Mouse (Mus musculus) midbrain, embryonic 14.5 days (tissue): Measurements from ENCODE around the gene Ltb. TPM values are rescaled to one million over a fixed set of nuclear protein-coding genes. Genes with fewer than 3 reads are reported as not detected.
"Not testable (repeated sequence)": the region's sequence is repeated elsewhere in the genome, so short reads cannot be mapped to it uniquely, and the experiment has no call there.

ENCODE experiments used
- ATAC-seq: fragments of 200-750 bp; cut with Nextera tagmentation; 2 replicates; pipeline ENCODE4 v1.8.0; 2017; ENCODE audit warnings: moderate number of reproducible peaks, moderate library complexity; ENCODE audit not compliant: low FRiP score, low TSS enrichment
- DNase-seq: peaks from one replicate; pipeline ENCODE4 v3.0.0-alpha.2; 2015
- H3K27ac ChIP-seq: fragments of 300-500 bp; sonication (generic); replicated peaks from 2 replicates; pipeline ENCODE4 v1.5.1; 2014; ENCODE audit warnings: mild to moderate bottlenecking, low read depth, low read length, moderate library complexity
- H3K27me3 ChIP-seq: fragments of 300-500 bp; sonication (generic); 2 replicates; pipeline ENCODE4 v1.6.1; 2014; ENCODE audit warnings: low read length, control low read depth, mixed read lengths; ENCODE audit not compliant: control insufficient read depth, insufficient read depth
- H3K36me3 ChIP-seq: fragments of 300-500 bp; sonication (generic); 2 replicates; pipeline ENCODE4 v1.6.1; 2014; ENCODE audit warnings: low read length, control low read depth; ENCODE audit not compliant: control insufficient read depth, insufficient read depth
- H3K4me1 ChIP-seq: fragments of 300-500 bp; sonication (generic); 2 replicates; pipeline ENCODE4 v1.6.1; 2014; ENCODE audit warnings: mild to moderate bottlenecking, antibody characterized with exemption, low read length, control low read depth; ENCODE audit not compliant: control insufficient read depth, insufficient read depth
- H3K4me2 ChIP-seq: fragments of 300-500 bp; sonication (generic); 2 replicates; pipeline ENCODE4 v1.6.1; 2014; ENCODE audit warnings: mild to moderate bottlenecking, low read length, moderate library complexity
- H3K4me3 ChIP-seq: fragments of 300-500 bp; sonication (generic); replicated peaks from 2 replicates; pipeline ENCODE4 v1.5.1; 2014; ENCODE audit warnings: low read depth, low read length
- H3K9ac ChIP-seq: fragments of 300-500 bp; sonication (generic); replicated peaks from 2 replicates; pipeline ENCODE4 v1.6.1; 2014; ENCODE audit warnings: mild to moderate bottlenecking, low read length, moderate library complexity
- H3K9me3 ChIP-seq: fragments of 300-500 bp; sonication (generic); 2 replicates; pipeline ENCODE4 v1.6.1; 2016; ENCODE audit warnings: low read length, control low read depth, mixed read lengths; ENCODE audit not compliant: control insufficient read depth
- WGBS: fragments of 180-500 bp; shearing (Covaris S2); extraction: QIAGEN DNeasy Blood & Tissue Kit; methylation state at CpG from one replicate; pipeline ENCODE4 v1.1.7; 2014; 5-methylcytosine and 5-hydroxymethylcytosine counted together
- polyA plus RNA-seq: library from polyadenylated mRNA; unstranded; fragments of >200 nt; fragmentation: Nextera tagmentation; extraction: Ambion mirVana; gene quantifications from 2 replicates; pipeline ENCODE4 v1.2.1, GENCODE M21; 2014

Gene Ltb
- polyA plus RNA-seq, 1 experiment from 2014 or later: 0.74 TPM

DNA sequence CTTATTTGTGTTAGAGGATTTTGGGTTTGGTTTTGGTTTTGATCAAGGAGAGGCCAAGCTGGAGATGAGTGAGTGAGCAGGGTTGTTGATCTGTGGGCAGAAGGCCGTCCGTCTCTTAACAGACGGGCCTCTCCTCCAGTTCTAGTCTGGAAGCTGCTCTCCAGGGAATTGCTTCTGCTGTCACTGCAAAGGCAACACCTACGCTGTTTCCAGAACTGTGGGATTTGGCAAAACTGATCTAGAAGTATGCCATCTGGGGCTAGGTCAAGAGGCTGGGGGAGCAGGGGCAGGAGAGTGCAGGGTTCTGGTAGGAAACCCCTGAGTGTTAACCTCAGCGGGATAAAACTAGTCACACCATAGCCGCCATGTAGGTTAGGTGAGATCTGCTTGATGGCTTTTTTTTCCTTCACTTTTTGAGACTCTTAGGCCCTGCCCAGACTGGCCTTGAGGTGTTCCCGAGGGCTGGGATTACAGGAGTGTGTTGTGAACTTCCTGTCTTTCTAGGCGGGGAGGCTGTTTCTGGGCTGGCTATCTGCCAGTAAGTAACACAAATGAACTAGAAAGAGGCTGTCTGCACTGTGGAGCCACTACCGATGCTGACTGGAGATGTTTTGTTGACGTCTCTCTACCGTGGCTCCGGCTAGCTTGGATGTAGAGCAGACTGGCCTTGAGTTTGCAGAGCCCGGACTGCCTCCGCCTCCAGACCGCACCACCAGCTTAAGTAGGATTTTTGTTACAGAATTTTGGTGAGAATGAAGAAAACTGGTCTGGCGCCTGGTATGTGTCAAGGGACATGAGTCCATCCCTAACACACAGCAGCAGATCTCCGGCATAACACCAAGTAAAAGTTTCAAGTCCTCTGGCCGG lies 39.1 kb downstream of the Ltb start, which contains the start of gene Atp6v1g2:
Gene Atp6v1g2, plus strand, starts transcription at position 547 of the 867 bp plus-strand sequence.
- Histone ChIP-seq H3K27me3 (no peaks in the 10 kb centered on the region), H3K27ac (no peak within 1 kb of the TSS), H3K4me3 (peak within 1 kb of the TSS; percentile 52; the same call in 1 of the 2 replicates), H3K9ac (no peak within 1 kb of the TSS), H3K4me2 (peak within 1 kb of the TSS; percentile 91), H3K4me1 (peaks cover 14% of the 10 kb centered on the region; the same call in 1 of the 2 replicates), H3K9me3 (no peaks in the 10 kb centered on the region), H3K36me3 (peaks cover 34% of the 10 kb centered on the region)
- no peak for DNase-seq
- WGBS: 84% methylated on average over 18 of the region's 18 CpGs
- no peak for ATAC-seq

DNA sequence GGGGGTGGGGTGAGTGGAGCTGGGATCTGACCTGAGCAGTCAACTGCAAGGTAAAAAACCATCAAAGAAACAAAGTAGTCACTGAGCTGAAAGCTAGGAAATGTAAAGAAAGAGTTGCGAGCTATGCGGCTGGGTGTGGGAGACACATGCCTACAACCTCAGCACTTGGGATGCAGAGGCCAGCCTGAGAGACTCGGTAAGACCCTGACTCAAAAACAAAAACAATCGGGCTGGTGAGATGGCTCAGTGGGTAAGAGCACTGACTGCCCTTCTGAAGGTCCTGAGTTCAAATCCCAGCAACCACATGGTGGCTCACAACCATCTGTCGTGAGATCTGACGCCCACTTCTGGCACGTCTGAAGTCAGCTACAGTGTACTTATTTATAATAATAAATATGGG lies 39.9 kb downstream of the Ltb start:
- peak overlapping the region; percentile 52; the same call in 1 of the 2 replicates for H3K4me3 ChIP-seq
- WGBS: 89% methylated on average over 7 of the region's 7 CpGs
- not testable (repeated sequence) for H3K27ac ChIP-seq, ATAC-seq, H3K9me3 ChIP-seq, H3K9ac ChIP-seq, H3K27me3 ChIP-seq, DNase-seq
- H3K36me3 ChIP-seq: peaks cover 27% of the 10 kb centered on the region
- peak overlapping the region; percentile 91 for H3K4me2 ChIP-seq
- H3K4me1 ChIP-seq: peaks cover 14% of the 10 kb centered on the region; the same call in 1 of the 2 replicates

GRCm38 (mm10) chr17:35234903-35235302 lies 40.7 kb downstream of the Ltb start:
- WGBS: 6% methylated on average over 31 of the region's 31 CpGs
- Histone ChIP-seq H3K4me1 (peaks cover 14% of the 10 kb centered on the region; the same call in 1 of the 2 replicates), H3K9ac (peak overlapping the region; percentile 74), H3K4me3 (peak overlapping the region; percentile 52), H3K36me3 (peaks cover 18% of the 10 kb centered on the region), H3K4me2 (peak overlapping the region; percentile 91), H3K27me3 (no peaks in the 10 kb centered on the region), H3K27ac (peak overlapping the region; percentile 88), H3K9me3 (no peaks in the 10 kb centered on the region)
- no peak for ATAC-seq
- peak; percentile 43 for DNase-seq

GRCm38 (mm10) chr17:35235614-35236389 lies 41.6 kb downstream of the Ltb start, which contains the start of gene Nfkbil1:
TSS of gene Nfkbil1 (minus strand) at chr17:35235792.
- DNase-seq (peak; percentile 96), ATAC-seq (peak; percentile 77)
- Histone ChIP-seq H3K27me3 (no peaks in the 10 kb centered on the region), H3K4me1 (peaks cover 20% of the 10 kb centered on the region), H3K9me3 (no peaks in the 10 kb centered on the region), H3K27ac (peak within 1 kb of the TSS; percentile 88), H3K4me2 (peak within 1 kb of the TSS; percentile 91), H3K36me3 (peaks cover 13% of the 10 kb centered on the region), H3K4me3 (peak within 1 kb of the TSS; percentile 52), H3K9ac (peak within 1 kb of the TSS; percentile 74)
- under 1% methylated on average over 35 of the region's 35 CpGs for WGBS

GRCm38 (mm10) chr17:35236390-35236746 lies 42.1 kb downstream of the Ltb start:
- ATAC-seq (peak; percentile 76), DNase-seq (peak; percentile 96)
- Histone ChIP-seq H3K9me3 (no peaks in the 10 kb centered on the region), H3K36me3 (peaks cover 7% of the 10 kb centered on the region; the same call in 1 of the 2 replicates), H3K27ac (peak overlapping the region; percentile 88), H3K27me3 (no peaks in the 10 kb centered on the region), H3K4me2 (peak overlapping the region; percentile 91), H3K9ac (peak overlapping the region; percentile 74), H3K4me1 (peaks cover 22% of the 10 kb centered on the region), H3K4me3 (peak overlapping the region; percentile 52)
- under 1% methylated on average over 18 of the region's 18 CpGs for WGBS

- WGBS: 75% methylated on average over 9 of the region's 9 CpGs
- no peaks in the 10 kb centered on the region for H3K27me3 ChIP-seq
- H3K27ac ChIP-seq: peak overlapping the region; percentile 88
- peak overlapping the region; percentile 91 for H3K4me2 ChIP-seq
- H3K4me3 ChIP-seq: peak overlapping the region; percentile 52
- peak overlapping the region; percentile 74 for H3K9ac ChIP-seq
- DNase-seq: no peak
- no peaks in the 10 kb centered on the region for H3K9me3 ChIP-seq
- no peak for ATAC-seq
- peaks cover 22% of the 10 kb centered on the region for H3K4me1 ChIP-seq
- peaks cover 6% of the 10 kb centered on the region; the same call in 1 of the 2 replicates for H3K36me3 ChIP-seq
These were observed 42.8 kb downstream of the Ltb start for GRCm38 (mm10) chr17:35236996-35237395.

DNA sequence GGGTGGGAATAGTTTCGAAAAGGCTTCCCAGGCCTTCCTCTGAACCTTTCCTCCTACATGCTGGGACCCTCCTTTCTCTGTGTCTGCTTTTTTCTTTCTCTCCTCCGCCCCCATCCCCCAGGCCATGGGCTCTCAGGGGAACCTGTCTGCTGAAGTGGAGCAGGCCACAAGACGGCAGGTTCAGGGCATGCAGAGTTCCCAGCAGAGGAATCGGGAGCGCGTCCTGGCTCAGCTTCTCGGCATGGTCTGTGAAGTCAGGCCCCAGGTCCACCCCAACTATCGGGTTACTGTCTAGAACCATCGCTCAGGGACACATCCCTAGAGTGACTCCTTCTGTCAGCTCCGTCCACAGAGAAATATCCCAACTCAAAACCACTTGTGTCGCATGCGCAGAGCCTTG lies 43.3 kb downstream of the Ltb start:
- Histone ChIP-seq H3K4me2 (peak overlapping the region; percentile 91), H3K4me3 (0 out of 2 replicates have a peak overlapping the region, but pooled peaks have one; percentile 4), H3K27ac (peak overlapping the region; percentile 88; the same call in 1 of the 2 replicates), H3K9me3 (no peaks in the 10 kb centered on the region), H3K27me3 (no peaks in the 10 kb centered on the region), H3K9ac (0 out of 2 replicates have a peak overlapping the region, but pooled peaks have one; percentile 12), H3K36me3 (peaks cover 6% of the 10 kb centered on the region; the same call in 1 of the 2 replicates), H3K4me1 (peaks cover 22% of the 10 kb centered on the region)
- no peak for ATAC-seq
- WGBS: 86% methylated on average over 12 of the region's 12 CpGs
- no peak for DNase-seq

DNA sequence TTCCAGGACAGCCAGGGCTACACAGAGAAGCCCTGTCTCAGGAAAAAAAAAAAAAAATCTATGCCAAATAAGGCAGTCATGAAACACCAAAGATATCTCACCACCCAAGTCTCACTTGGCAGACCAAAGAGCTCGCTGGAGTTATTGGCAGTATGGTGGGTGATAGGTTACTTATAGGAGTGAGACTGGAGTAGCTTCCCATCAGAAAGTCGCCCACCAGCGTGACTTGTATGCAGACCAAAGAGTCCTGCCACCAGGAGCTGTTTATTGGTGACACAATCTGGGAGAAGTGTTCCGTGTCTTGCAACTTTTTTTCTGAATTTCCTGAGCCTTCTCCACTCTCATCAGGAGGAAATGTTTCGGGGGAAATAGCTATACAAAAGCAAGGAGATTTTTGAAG lies 45.5 kb downstream of the Ltb start:
- no peak overlapping the region for H3K27ac ChIP-seq
- H3K4me3 ChIP-seq: no peak overlapping the region
- no peaks in the 10 kb centered on the region for H3K27me3 ChIP-seq
- WGBS: 81% methylated on average over 5 of the region's 5 CpGs
- H3K36me3 ChIP-seq: peaks cover 19% of the 10 kb centered on the region
- H3K9me3 ChIP-seq: no peaks in the 10 kb centered on the region
- peaks cover 31% of the 10 kb centered on the region for H3K4me1 ChIP-seq
- ATAC-seq (no peak), DNase-seq (no peak)
- H3K4me2 ChIP-seq: no peak overlapping the region
- no peak overlapping the region for H3K9ac ChIP-seq
